Mouse (Mus musculus) small intestine, adult 10 weeks (tissue): ENCODE measurements around the gene Ccl8. TPM values are rescaled to one million over a fixed set of nuclear protein-coding genes. Genes with fewer than 3 reads are reported as not detected.

Source experiments
- polyA plus RNA-seq: library from polyadenylated mRNA; stranded (reverse); fragments of 350-450 nt; fragmentation: Illumina TruSeq; extraction: RNeasy Lipid Tissue Mini Kit (QIAGEN cat#74804); gene quantifications from one replicate; pipeline ENCODE4 v1.2.3, GENCODE M21; 2014; ENCODE audit warnings: low replicate concordance

The Ccl8 gene
- polyA plus RNA-seq: not detected

DNA sequence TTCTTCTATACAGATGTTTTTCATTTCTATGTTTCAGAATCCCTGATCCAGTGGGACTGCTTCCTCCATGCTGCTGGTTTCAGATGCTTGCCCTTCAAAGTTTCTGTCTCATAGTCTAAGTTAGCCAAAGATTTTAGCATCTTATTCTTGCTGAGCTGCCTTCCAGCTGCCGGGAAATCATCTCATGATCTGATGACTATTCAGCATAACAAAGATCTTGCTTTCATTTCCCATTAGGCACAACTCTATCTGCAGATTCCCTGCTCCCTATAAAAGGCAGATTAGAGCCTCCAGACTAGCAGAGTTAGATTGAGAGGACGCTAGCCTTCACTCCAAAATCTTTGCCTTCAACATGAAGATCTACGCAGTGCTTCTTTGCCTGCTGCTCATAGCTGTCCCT lies at the start of gene Ccl8:
Ccl8 (plus strand) TSS at position 301 of the 400 bp plus-strand sequence.

DNA sequence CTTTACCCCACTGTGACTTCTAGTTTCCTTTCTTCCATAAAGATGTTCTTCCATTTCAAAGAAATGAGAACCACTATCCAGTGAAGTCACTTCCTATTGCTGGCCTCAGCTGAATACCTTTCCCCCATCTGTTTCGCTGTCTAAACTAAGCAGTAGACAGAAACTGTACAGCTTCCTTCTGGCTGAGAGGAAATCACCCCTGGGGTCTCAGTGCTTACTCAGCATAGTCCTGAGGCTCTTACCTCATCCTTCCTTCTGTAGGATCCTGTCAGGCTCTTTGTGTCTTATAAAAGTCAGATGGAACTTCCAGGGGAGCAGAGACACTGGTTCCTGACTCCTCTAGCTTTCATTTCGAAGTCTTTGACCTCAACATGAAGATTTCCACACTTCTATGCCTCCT lies 13.5 kb upstream of the Ccl8 start, which contains the start of gene Ccl12:
Ccl12 (plus strand) TSS at position 317 of the 400 bp plus-strand sequence.

Other genes with a start within 250 kb of the Ccl8 start
- 0.26 TPM for gene Asic2, start 146.7 kb upstream of the Ccl8 start, polyA plus RNA-seq
- gene Ccl2, start 79.6 kb upstream of the Ccl8 start, polyA plus RNA-seq: 1.8 TPM
- gene Gm17268, start 76.6 kb upstream of the Ccl8 start, polyA plus RNA-seq: not detected
- 1.2 TPM for gene Ccl7, start 69.5 kb upstream of the Ccl8 start, polyA plus RNA-seq
- 94.9 TPM for gene Ccl11, start 57.4 kb upstream of the Ccl8 start, polyA plus RNA-seq
- gene Ccl12, start 13.3 kb upstream of the Ccl8 start, polyA plus RNA-seq: 4.3 TPM
- not detected for gene Ccl1, start 190.5 kb downstream of the Ccl8 start, polyA plus RNA-seq